Mouse (Mus musculus) frontal cortex, postnatal 14 days (tissue): ENCODE measurements around the gene Fnip2.
"Not testable (repeated sequence)": the region's sequence is repeated elsewhere in the genome, so short reads cannot be mapped to it uniquely, and the experiment has no call there.

Source experiments
- DNase-seq, 2 experiments: peaks; one replicate each; pipeline ENCODE4 v3.0.0; 2022; ENCODE audit warnings: low spot score in 2 of 2

Fnip2 gene

GRCm38 (mm10) chr3:79475980-79476379, 91.6 kb downstream of the Fnip2 start:
- DNase-seq = no peak

GRCm38 (mm10) chr3:79474911-79475310, 92.7 kb downstream of the Fnip2 start:
- DNase-seq = no peak

GRCm38 (mm10) chr3:79472362-79472761, 95.2 kb downstream of the Fnip2 start:
- DNase-seq = no peak

- DNase-seq = no peak
These were observed 98.2 kb downstream of the Fnip2 start for GRCm38 (mm10) chr3:79469440-79469839.

- no peak for DNase-seq
These were observed 108.8 kb downstream of the Fnip2 start for GRCm38 (mm10) chr3:79458651-79459275.

GRCm38 (mm10) chr3:79455761-79456160, 111.8 kb downstream of the Fnip2 start:
- no peak for DNase-seq

- no peak for DNase-seq
These were observed 114.8 kb downstream of the Fnip2 start for GRCm38 (mm10) chr3:79452696-79453263.

- DNase-seq = no peak
These were observed 118.2 kb downstream of the Fnip2 start for GRCm38 (mm10) chr3:79449361-79449760.

- DNase-seq = no peak
These were observed 119.2 kb downstream of the Fnip2 start for GRCm38 (mm10) chr3:79448421-79448820.

- DNase-seq = not testable (repeated sequence)
These were observed 120.9 kb downstream of the Fnip2 start for GRCm38 (mm10) chr3:79446648-79447047.

- no peak for DNase-seq
These were observed 121.5 kb downstream of the Fnip2 start for GRCm38 (mm10) chr3:79446124-79446523.

- DNase-seq = no peak
These were observed 122.6 kb downstream of the Fnip2 start for GRCm38 (mm10) chr3:79445041-79445440.

GRCm38 (mm10) chr3:79443850-79444249, 123.7 kb downstream of the Fnip2 start:
- DNase-seq = no peak

- DNase-seq = peak in 1 of 2 experiments; percentile 15
These were observed 126.6 kb downstream of the Fnip2 start for GRCm38 (mm10) chr3:79440976-79441491.

GRCm38 (mm10) chr3:79438276-79438675, 129.3 kb downstream of the Fnip2 start:
- DNase-seq = no peak

- DNase-seq = peak; percentile 60 to 61
These were observed 131.4 kb downstream of the Fnip2 start for GRCm38 (mm10) chr3:79436186-79436585.

GRCm38 (mm10) chr3:79434985-79435384, 132.6 kb downstream of the Fnip2 start:
- no peak for DNase-seq

GRCm38 (mm10) chr3:79434436-79434835, 133.2 kb downstream of the Fnip2 start:
- no peak for DNase-seq

GRCm38 (mm10) chr3:79433593-79433992, 134.0 kb downstream of the Fnip2 start:
- DNase-seq = no peak

- DNase-seq = no peak
These were observed 142.2 kb downstream of the Fnip2 start for GRCm38 (mm10) chr3:79425441-79425840.

GRCm38 (mm10) chr3:79418921-79419320, 148.7 kb downstream of the Fnip2 start:
- no peak for DNase-seq

GRCm38 (mm10) chr3:79416944-79417680, 150.5 kb downstream of the Fnip2 start:
- DNase-seq = no peak

- DNase-seq = no peak
These were observed 151.7 kb downstream of the Fnip2 start for GRCm38 (mm10) chr3:79415929-79416328.
